Mouse (Mus musculus) myocyte (in vitro differentiated cells): ENCODE measurements around the gene Uaca. TPM values are rescaled to one million over a fixed set of nuclear protein-coding genes. Genes with fewer than 3 reads are reported as not detected.

Source experiments
- H3K27me3 ChIP-seq: one replicate; pipeline ENCODE4 v1.6.1; 2011; ENCODE audit not compliant: control insufficient read depth, insufficient read depth, insufficient read length
- H3K36me3 ChIP-seq: one replicate; pipeline ENCODE4 v1.6.1; 2011; ENCODE audit not compliant: control insufficient read depth, insufficient read depth
- H3K4me2 ChIP-seq: one replicate; pipeline ENCODE4 v1.6.1; 2011; ENCODE audit warnings: low read depth, control low read depth
- H3K4me3 ChIP-seq: one replicate; pipeline ENCODE4 v1.5.1; 2011; ENCODE audit warnings: mild to moderate bottlenecking, control low read depth, moderate library complexity
- H3K79me2 ChIP-seq: one replicate; pipeline ENCODE4 v1.6.1; 2011; ENCODE audit not compliant: control insufficient read depth, insufficient read depth
- H3ac ChIP-seq: one replicate; pipeline ENCODE4 v1.6.1; 2011; ENCODE audit not compliant: control insufficient read depth, insufficient read length
- CEBPB ChIP-seq: IDR thresholded peaks from 2 replicates; pipeline ENCODE4 v1.6.1; 2011; ENCODE audit warnings: mild to moderate bottlenecking, moderate library complexity; ENCODE audit not compliant: poor library complexity, insufficient read depth, severe bottlenecking
- E2F4 ChIP-seq: IDR thresholded peaks from one replicate; pipeline ENCODE4 v1.6.1; 2011; ENCODE audit warnings: mild to moderate bottlenecking, control low read depth, moderate library complexity; ENCODE audit not compliant: insufficient read depth
- MAX ChIP-seq: IDR thresholded peaks from one replicate; pipeline ENCODE4 v1.6.1; 2011; ENCODE audit warnings: low read depth, mild to moderate bottlenecking, control low read depth
- MYOD1 ChIP-seq, 3 experiments: IDR thresholded peaks; one replicate each; pipeline ENCODE4 v1.6.1; 2011; ENCODE audit warnings: control low read depth in 2 of 3, low read depth in 2 of 3, mild to moderate bottlenecking in 2 of 3, moderate library complexity in 1 of 3; ENCODE audit not compliant: insufficient read length in 2 of 3, control insufficient read depth in 1 of 3
- MYOG ChIP-seq, 3 experiments: IDR thresholded peaks; one replicate each; pipeline ENCODE4 v1.6.1; 2011; ENCODE audit warnings: control low read depth in 2 of 3, low read depth in 2 of 3, mild to moderate bottlenecking in 2 of 3; ENCODE audit not compliant: insufficient read length in 2 of 3, control insufficient read depth in 1 of 3, insufficient read depth in 1 of 3
- POLR2A ChIP-seq: IDR thresholded peaks from one replicate; pipeline ENCODE4 v1.6.1; 2011; ENCODE audit warnings: low read depth, mild to moderate bottlenecking, control low read depth, moderate library complexity; ENCODE audit not compliant: insufficient read length
- POLR2AphosphoS2 ChIP-seq: IDR thresholded peaks from one replicate; pipeline ENCODE4 v1.6.1; 2011; ENCODE audit warnings: low read depth, control low read depth; ENCODE audit not compliant: insufficient read length
- REST ChIP-seq: IDR thresholded peaks from one replicate; pipeline ENCODE4 v1.6.1; 2011; ENCODE audit warnings: mild to moderate bottlenecking, control low read depth, moderate library complexity; ENCODE audit not compliant: insufficient read depth, insufficient read length
- SRF ChIP-seq: IDR thresholded peaks from one replicate; pipeline ENCODE4 v1.6.1; 2011; ENCODE audit warnings: low read depth; ENCODE audit not compliant: control insufficient read depth, insufficient read length
- TCF12 ChIP-seq: IDR thresholded peaks from one replicate; pipeline ENCODE4 v1.6.1; 2011; ENCODE audit warnings: mild to moderate bottlenecking, control low read depth; ENCODE audit not compliant: poor library complexity, insufficient read depth, severe bottlenecking
- TCF3 ChIP-seq: IDR thresholded peaks from one replicate; pipeline ENCODE4 v1.6.1; 2011; ENCODE audit warnings: low read depth, control low read depth; ENCODE audit not compliant: insufficient read length
- USF1 ChIP-seq: IDR thresholded peaks from one replicate; pipeline ENCODE4 v1.6.1; 2011; ENCODE audit warnings: low read depth, mild to moderate bottlenecking, control low read depth, moderate library complexity
- polyA plus RNA-seq: library from polyadenylated mRNA; unstranded; fragments of >200 nt; fragmentation: generic; extraction: Trizol; gene quantifications from one replicate; pipeline ENCODE4 v1.2.1, GENCODE M21; 2012; ENCODE audit warnings: missing spikeins

Gene Uaca
- polyA plus RNA-seq, 1 experiment = 7.4 TPM

GRCm38 (mm10) chr9:60870919-60871503, 76.7 kb downstream of the Uaca start:
- H3K4me2 ChIP-seq = no peak overlapping the region
- no peaks in the 10 kb centered on the region for H3K79me2 ChIP-seq
- no peak overlapping the region for H3K4me3 ChIP-seq
- no peaks in the 10 kb centered on the region for H3K27me3 ChIP-seq
- no peak overlapping the region for H3ac ChIP-seq
- H3K36me3 ChIP-seq = peaks cover 4% of the 10 kb centered on the region
- TF ChIP-seq E2F4 (no peak), MYOG (IDR thresholded peaks at IDR 0.05; ENCODE audit: control insufficient read depth in 1 of 3, insufficient read depth in 1 of 3, insufficient read length in 2 of 3, low read depth in 2 of 3) (no peak), POLR2AphosphoS2 (no peak), REST (no peak), CEBPB (no peak), MYOD1 (IDR thresholded peaks at IDR 0.05; ENCODE audit: control insufficient read depth in 1 of 3, insufficient read length in 2 of 3, low read depth in 2 of 3) (no peak), USF1 (no peak), SRF (no peak), POLR2A (no peak), TCF12 (no peak), MAX (no peak)

GRCm38 (mm10) chr9:60873257-60874054, 79.1 kb downstream of the Uaca start:
- H3K36me3 ChIP-seq = peaks cover 5% of the 10 kb centered on the region
- H3K79me2 ChIP-seq = no peaks in the 10 kb centered on the region
- H3K4me3 ChIP-seq = no peak overlapping the region
- TF ChIP-seq POLR2AphosphoS2 (no peak), MYOG (IDR thresholded peaks at IDR 0.05; ENCODE audit: control insufficient read depth in 1 of 3, insufficient read depth in 1 of 3, insufficient read length in 2 of 3, low read depth in 2 of 3) (no peak), SRF (no peak), TCF12 (no peak), TCF3 (no peak), REST (no peak)
- H3K27me3 ChIP-seq = no peaks in the 10 kb centered on the region
- no peak overlapping the region for H3K4me2 ChIP-seq
- H3ac ChIP-seq = no peak overlapping the region

- no peak overlapping the region for H3ac ChIP-seq
- TF ChIP-seq USF1 (no peak), TCF12 (no peak), E2F4 (no peak), MYOD1 (IDR thresholded peaks at IDR 0.05; ENCODE audit: control insufficient read depth in 1 of 3, insufficient read length in 2 of 3, low read depth in 2 of 3) (no peak), CEBPB (no peak), POLR2AphosphoS2 (no peak), REST (no peak), TCF3 (no peak), SRF (no peak), MYOG (IDR thresholded peaks at IDR 0.05; ENCODE audit: control insufficient read depth in 1 of 3, insufficient read depth in 1 of 3, insufficient read length in 2 of 3, low read depth in 2 of 3) (no peak), MAX (no peak), POLR2A (no peak)
- no peak overlapping the region for H3K4me2 ChIP-seq
- H3K36me3 ChIP-seq = peaks cover 5% of the 10 kb centered on the region
- no peaks in the 10 kb centered on the region for H3K27me3 ChIP-seq
- no peak overlapping the region for H3K4me3 ChIP-seq
- no peaks in the 10 kb centered on the region for H3K79me2 ChIP-seq
Observed at GRCm38 (mm10) chr9:60874055-60874392, 79.7 kb downstream of the Uaca start.

GRCm38 (mm10) chr9:60876085-60876484, 81.7 kb downstream of the Uaca start:
- Histone ChIP-seq H3K4me3 (no peak overlapping the region), H3K27me3 (no peaks in the 10 kb centered on the region), H3K36me3 (peaks cover 5% of the 10 kb centered on the region), H3ac (no peak overlapping the region), H3K4me2 (no peak overlapping the region), H3K79me2 (no peaks in the 10 kb centered on the region)
- no peak for TF ChIP-seq TCF3

GRCm38 (mm10) chr9:60876531-60876930, 82.2 kb downstream of the Uaca start:
- Histone ChIP-seq H3ac (no peak overlapping the region), H3K4me2 (no peak overlapping the region), H3K79me2 (no peaks in the 10 kb centered on the region), H3K27me3 (no peaks in the 10 kb centered on the region), H3K36me3 (peaks cover 5% of the 10 kb centered on the region), H3K4me3 (no peak overlapping the region)
- TF ChIP-seq POLR2A = no peak
- no peak for TF ChIP-seq CEBPB
